Mouse (Mus musculus) cerebral cortex, adult 2 months (tissue): ENCODE measurements around the gene Olfr1472.

ENCODE experiments used
- WGBS: fragments of 180-500 bp; shearing (Covaris S2); methylation state at CpG from one replicate; pipeline ENCODE4 v1.1.7; 2018; 5-methylcytosine and 5-hydroxymethylcytosine counted together

Gene Olfr1472

DNA sequence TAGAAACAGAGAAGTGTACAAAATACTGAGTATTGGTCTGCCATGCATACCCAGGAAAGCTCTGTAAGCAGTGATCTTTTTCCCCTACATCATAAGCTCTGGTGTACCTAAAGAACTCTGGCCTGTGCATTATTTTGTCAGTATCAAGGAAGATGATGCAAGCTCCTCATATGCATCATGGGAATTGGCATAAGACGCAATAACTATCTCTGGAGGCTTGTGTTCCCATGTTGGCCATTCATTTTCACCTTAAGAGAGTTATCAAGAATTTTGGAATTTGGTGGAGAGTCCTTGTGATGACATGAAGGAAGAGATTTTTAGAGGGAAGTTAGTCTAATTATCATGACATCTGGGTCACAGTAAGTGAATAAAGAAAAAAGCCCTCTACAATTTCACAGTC lies at the start of gene Olfr1472:
Olfr1472 (minus strand) TSS at position 101 of the 400 bp plus-strand sequence.
- WGBS, result 77% methylated on average over 1 of the region's 1 CpGs

GRCm38 (mm10) chr19:13500246-13500645 lies 44.4 kb upstream of the Olfr1472 start, which contains the start of gene Olfr1477:
TSS of gene Olfr1477 (plus strand) at chr19:13500546.
- 64% methylated on average over 3 of the region's 3 CpGs for WGBS

DNA sequence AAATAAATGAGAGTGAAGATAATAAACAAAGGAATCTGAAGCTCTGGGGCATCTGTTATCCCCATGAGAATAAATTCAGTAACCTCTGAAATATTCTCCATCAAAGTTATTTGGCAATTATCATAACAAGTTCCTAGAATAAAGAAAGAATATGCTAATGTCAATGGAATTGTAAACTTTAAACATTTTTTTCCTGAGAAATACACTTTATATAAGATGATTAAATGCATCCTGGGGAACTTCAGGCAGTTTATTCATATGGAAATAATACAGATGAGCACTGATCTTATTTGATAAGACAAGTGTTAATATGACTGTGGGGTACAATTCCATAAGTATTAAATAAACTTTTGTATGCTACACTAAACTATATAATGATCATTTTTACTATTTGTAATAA lies 24.2 kb upstream of the Olfr1472 start, which contains the start of gene Olfr1475:
Olfr1475 (minus strand) TSS at position 101 of the 400 bp plus-strand sequence.

DNA sequence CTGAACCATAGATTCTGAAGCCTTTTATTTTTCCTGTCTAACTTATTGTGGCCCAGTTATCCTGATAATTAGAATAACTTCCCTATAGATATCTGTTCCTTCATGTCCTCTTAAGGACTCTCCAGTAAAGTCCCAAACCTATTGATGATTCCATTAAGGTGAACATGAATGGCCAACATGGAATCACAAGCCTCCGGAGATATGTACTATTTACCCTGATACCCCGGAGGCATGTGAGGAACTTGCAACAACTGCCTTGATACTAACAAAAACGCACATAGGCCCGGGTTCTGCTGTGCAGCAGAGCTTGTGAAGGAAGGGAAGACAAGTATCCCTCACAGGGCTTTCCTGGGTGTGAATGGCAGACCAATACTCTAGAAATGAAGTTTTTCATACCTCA lies 13.4 kb upstream of the Olfr1472 start, which contains the start of gene Olfr1474:
Olfr1474 (plus strand) TSS at position 301 of the 400 bp plus-strand sequence.
- WGBS, result 85% methylated on average over 4 of the region's 4 CpGs

GRCm38 (mm10) chr19:13443109-13443508 lies 12.8 kb downstream of the Olfr1472 start, which contains the start of gene Olfr1471:
TSS of gene Olfr1471 (plus strand) at chr19:13443409.
- 69% methylated on average over 2 of the region's 2 CpGs for WGBS

DNA sequence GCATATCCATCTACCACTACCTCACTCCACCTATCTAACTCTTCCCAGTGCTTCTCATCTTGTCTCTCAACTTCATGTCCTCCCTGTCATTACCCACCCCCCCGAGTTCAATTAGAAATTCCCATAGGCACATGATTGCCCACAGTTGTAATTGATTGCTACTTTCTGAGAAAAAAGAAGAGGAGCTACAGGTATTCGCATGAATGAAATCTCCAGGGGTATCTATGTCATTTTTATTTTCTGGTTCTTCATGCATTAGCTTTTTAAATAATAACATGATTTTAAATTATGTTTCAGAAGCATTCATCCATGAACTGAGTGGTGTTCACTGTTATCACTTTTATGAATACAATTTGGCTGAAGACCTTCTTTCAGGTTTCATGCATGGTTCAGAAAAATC lies 48.3 kb downstream of the Olfr1472 start, which contains the start of gene Olfr1469:
Olfr1469 (plus strand) TSS at position 301 of the 400 bp plus-strand sequence.
- 81% methylated on average over 2 of the region's 2 CpGs for WGBS
